Mouse (Mus musculus): ENCODE data around the gene Cstb.

Cstb gene

GRCm38 (mm10) chr10:78462945-78463768, 37.7 kb downstream of the Cstb start:
- no peak for DNase-seq

GRCm38 (mm10) chr10:78463769-78464167, 38.3 kb downstream of the Cstb start:
- no peak for DNase-seq

- DNase-seq: no peak
Measured at GRCm38 (mm10) chr10:78464201-78464791, 38.8 kb downstream of the Cstb start.

GRCm38 (mm10) chr10:78464792-78465207, 39.3 kb downstream of the Cstb start, which contains the start of gene Pdxk:
TSS of gene Pdxk (minus strand) at chr10:78464975.
- peak; percentile 99 for DNase-seq

GRCm38 (mm10) chr10:78465472-78465871, 40.0 kb downstream of the Cstb start:
- DNase-seq: no peak

- DNase-seq: no peak
Measured at GRCm38 (mm10) chr10:78466647-78467046, 41.2 kb downstream of the Cstb start.

GRCm38 (mm10) chr10:78467761-78468310, 42.4 kb downstream of the Cstb start:
- DNase-seq: no peak

GRCm38 (mm10) chr10:78470582-78471313, 45.3 kb downstream of the Cstb start:
- no peak for DNase-seq

GRCm38 (mm10) chr10:78472046-78472445, 46.6 kb downstream of the Cstb start:
- no peak for DNase-seq

GRCm38 (mm10) chr10:78473434-78473833, 48.0 kb downstream of the Cstb start:
- DNase-seq: no peak

- DNase-seq: no peak
Measured at GRCm38 (mm10) chr10:78474759-78475158, 49.3 kb downstream of the Cstb start.

- DNase-seq: no peak
Measured at GRCm38 (mm10) chr10:78476821-78477220, 51.4 kb downstream of the Cstb start.
